Mouse (Mus musculus) central nervous system, embryonic 18 days (tissue): ENCODE measurements around the gene Vmn1r210. TPM values are rescaled to one million over a fixed set of nuclear protein-coding genes. Genes with fewer than 3 reads are reported as not detected.

Source experiments
- polyA plus RNA-seq: library from polyadenylated mRNA; depleted of rRNA; stranded (reverse); fragments of >200 nt; gene quantifications from 2 replicates; pipeline ENCODE4 v1.2.3, GENCODE M21; 2012; rRNA removed

Gene Vmn1r210
- polyA plus RNA-seq = not detected in 2 replicates

GRCm38 (mm10) chr13:22831248-22831647, at the start of gene Vmn1r210:
TSS of gene Vmn1r210 (minus strand) at chr13:22831348.

GRCm38 (mm10) chr13:22857461-22857860, 26.3 kb upstream of the Vmn1r210 start, which contains the start of gene Vmn1r211:
TSS of gene Vmn1r211 (minus strand) at chr13:22857561.

GRCm38 (mm10) chr13:22809582-22809981, 21.6 kb downstream of the Vmn1r210 start, which contains the start of gene Vmn1r209:
TSS of gene Vmn1r209 (minus strand) at chr13:22809682.

GRCm38 (mm10) chr13:22777300-22777699, 53.8 kb downstream of the Vmn1r210 start, which contains the start of gene Vmn1r208:
TSS of gene Vmn1r208 (minus strand) at chr13:22777400.

Other genes starting within 250 kb of the Vmn1r210 start
- gene Vmn1r205, start 238.3 kb downstream of the Vmn1r210 start, polyA plus RNA-seq = not detected in 2 replicates
- not detected in 2 replicates for gene Vmn1r206, start 207.1 kb downstream of the Vmn1r210 start, polyA plus RNA-seq
- not detected in 2 replicates for gene Vmn1r207-ps, start 101.7 kb downstream of the Vmn1r210 start, polyA plus RNA-seq
- not detected in 2 replicates for gene Vmn1r208, start 53.9 kb downstream of the Vmn1r210 start, polyA plus RNA-seq
- not detected in 2 replicates for gene Vmn1r209, start 21.7 kb downstream of the Vmn1r210 start, polyA plus RNA-seq
- gene Vmn1r211, start 26.2 kb upstream of the Vmn1r210 start, polyA plus RNA-seq = not detected in 2 replicates
- not detected in 2 replicates for gene Vmn1r212, start 52.9 kb upstream of the Vmn1r210 start, polyA plus RNA-seq
- gene Vmn1r213, start 176.3 kb upstream of the Vmn1r210 start, polyA plus RNA-seq = 0.03 TPM in 1 of 2 replicates, not detected in the other
- not detected in 2 replicates for gene Vmn1r214, start 199.1 kb upstream of the Vmn1r210 start, polyA plus RNA-seq
- gene Vmn1r215, start 236.7 kb upstream of the Vmn1r210 start, polyA plus RNA-seq = not detected in 2 replicates